Mouse (Mus musculus): ENCODE data around the gene Tyw1. TPM values are rescaled to one million over a fixed set of nuclear protein-coding genes. Genes with fewer than 3 reads are reported as not detected.
A peak's percentile ranks its signal among the peaks of the same experiment; 100 is the strongest.

The Tyw1 gene
- polyA plus RNA-seq, 1 experiment = 11.7 TPM

DNA sequence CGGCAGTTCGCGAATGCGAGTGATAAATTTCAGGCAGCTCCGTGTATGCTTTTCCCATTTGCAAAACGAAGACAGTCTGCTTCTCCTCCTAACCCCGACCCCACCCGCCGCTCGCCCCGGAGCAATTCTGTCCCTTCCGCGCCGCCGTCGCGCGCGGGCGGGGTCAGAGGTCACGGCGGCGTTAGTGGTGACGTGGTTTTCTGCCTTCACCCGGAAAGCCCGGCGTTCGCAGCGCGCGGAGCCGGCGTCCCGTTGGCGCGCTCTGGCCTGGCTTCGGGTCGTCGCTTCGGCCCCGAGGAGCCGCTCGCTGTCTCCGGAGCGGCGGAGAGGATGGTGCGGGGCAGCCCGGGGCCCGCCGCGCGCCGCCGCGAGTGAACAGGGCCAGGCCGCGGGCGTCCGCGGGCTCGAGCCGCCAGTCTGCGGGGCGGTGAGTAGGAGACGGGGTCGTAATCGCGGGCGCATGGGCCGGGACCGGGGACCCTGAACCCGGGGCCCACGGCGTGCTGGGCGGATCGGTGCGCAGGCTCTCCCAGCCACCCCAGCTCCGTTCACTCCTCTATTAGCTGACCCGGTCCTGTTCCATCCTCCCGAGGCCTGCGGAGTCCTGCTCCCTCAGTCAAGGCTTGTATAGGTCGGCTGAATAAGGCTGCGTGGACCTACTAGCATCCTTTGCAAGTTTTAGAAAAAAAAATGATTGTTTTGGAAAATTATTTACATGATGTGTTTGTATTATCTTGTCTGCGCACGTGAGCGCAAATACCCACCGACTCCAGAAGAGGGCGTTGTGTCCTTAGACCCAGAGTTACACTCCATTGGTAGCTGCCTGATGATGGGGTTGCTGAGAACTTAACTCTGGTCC, 33.0 kb upstream of the Tyw1 start:
- under 1% methylated on average over 88 of the region's 88 CpGs for WGBS
- H3K4me1 ChIP-seq (ENCODE audit: control insufficient read depth, insufficient read depth, low read length) = peaks cover 1% of the 10 kb centered on the region; the same call in 1 of the 2 replicates

DNA sequence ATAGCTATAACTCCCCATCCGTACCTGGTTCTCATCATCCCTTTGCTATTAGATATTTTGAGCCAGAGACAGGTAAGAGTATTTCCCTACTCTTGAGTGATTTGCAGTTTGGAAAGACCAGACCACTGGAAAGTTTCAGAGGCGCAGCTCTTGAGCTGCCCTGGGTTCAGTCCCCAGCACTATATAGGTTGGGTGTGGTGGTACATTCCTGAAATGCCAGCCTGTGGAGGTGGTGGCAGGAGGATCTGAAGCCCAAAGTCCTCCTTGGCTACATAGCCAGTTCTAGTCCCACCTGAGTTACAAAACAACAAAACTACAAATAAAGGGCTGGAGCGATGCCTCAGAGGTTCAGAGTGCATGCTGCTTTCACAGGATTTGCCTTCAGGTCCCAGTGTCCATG, 28.6 kb upstream of the Tyw1 start:
- Histone ChIP-seq H3K4me1 (ENCODE audit: control insufficient read depth, insufficient read depth, low read length) (peaks cover 1% of the 10 kb centered on the region; the same call in 1 of the 2 replicates), H3K27ac (ENCODE audit: control insufficient read depth, insufficient read depth, low read depth, low read length, poor library complexity) (no peak overlapping the region), H3K4me3 (replicated peaks; ENCODE audit: control insufficient read depth, low read depth, low read length) (no peak overlapping the region)
- TF ChIP-seq CTCF (IDR thresholded peaks at IDR 0.05; ENCODE audit: control insufficient read depth, insufficient read depth, low read length) (no peak), POLR2A (IDR thresholded peaks at IDR 0.05; ENCODE audit: borderline replicate concordance, control insufficient read depth, low read depth, low read length) (no peak)
- 89% methylated on average over 3 of the region's 3 CpGs for WGBS

More for the DNA sequence above, 33.0 kb upstream of the Tyw1 start:
- H3K4me3 ChIP-seq (replicated peaks; ENCODE audit: control insufficient read depth, low read depth, low read length) = peak overlapping the region; percentile 96
- peak overlapping the region; percentile 93 for H3K27ac ChIP-seq (ENCODE audit: control insufficient read depth, insufficient read depth, low read depth, low read length, poor library complexity)
- TF ChIP-seq POLR2A (IDR thresholded peaks at IDR 0.05; ENCODE audit: borderline replicate concordance, control insufficient read depth, low read depth, low read length) (peak; percentile 72; the same call in 1 of the 2 replicates), CTCF (IDR thresholded peaks at IDR 0.05; ENCODE audit: control insufficient read depth, insufficient read depth, low read length) (peak; percentile 63)

DNA sequence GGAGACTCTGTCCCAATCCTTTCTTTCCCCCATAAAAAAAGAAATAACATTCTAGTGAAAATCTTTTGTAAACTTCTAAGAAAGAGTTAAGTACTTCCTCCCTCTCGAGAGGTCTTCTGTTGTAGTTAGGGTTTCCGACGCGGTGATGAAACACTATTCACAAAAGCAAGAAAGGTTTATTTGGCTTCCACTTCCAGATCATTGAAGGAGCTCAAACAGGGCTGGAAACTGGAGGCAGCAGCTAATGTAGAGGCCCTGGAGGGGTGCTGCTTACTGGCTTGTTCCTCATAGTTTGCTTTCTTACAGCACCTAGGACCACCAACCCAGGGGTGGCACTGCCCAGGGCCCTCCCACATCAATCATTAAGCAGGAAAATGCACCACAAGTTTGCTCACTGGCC, 27.3 kb upstream of the Tyw1 start:
- Histone ChIP-seq H3K27ac (ENCODE audit: control insufficient read depth, insufficient read depth, low read depth, low read length, poor library complexity) (peak overlapping the region; percentile 38; the same call in 1 of the 2 replicates), H3K4me1 (ENCODE audit: control insufficient read depth, insufficient read depth, low read length) (peaks cover 1% of the 10 kb centered on the region; the same call in 1 of the 2 replicates), H3K4me3 (replicated peaks; ENCODE audit: control insufficient read depth, low read depth, low read length) (no peak overlapping the region)
- TF ChIP-seq CTCF (IDR thresholded peaks at IDR 0.05; ENCODE audit: control insufficient read depth, insufficient read depth, low read length) (no peak), POLR2A (IDR thresholded peaks at IDR 0.05; ENCODE audit: borderline replicate concordance, control insufficient read depth, low read depth, low read length) (no peak)
- 19% methylated on average over 4 of the region's 4 CpGs for WGBS

DNA sequence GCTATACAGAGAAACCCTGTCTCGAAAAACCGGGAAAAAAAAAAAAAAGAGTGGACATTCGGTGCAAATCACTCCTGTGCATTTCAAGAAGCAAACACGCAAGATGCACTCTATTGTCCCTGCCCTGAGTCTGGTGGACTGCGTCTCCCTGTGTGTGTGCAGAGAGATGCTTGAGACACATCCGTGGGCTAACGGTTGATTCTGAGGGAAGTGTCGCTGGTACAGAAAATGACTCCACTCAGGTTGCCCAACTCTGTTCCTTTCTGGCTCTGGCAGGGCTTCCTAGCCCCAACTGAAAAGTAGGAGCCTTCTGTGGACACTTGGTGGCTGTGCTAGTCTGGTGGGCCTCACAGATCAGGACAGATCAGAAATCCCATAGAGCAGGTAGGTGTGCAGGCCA, 19.1 kb upstream of the Tyw1 start:
- Histone ChIP-seq H3K4me3 (replicated peaks; ENCODE audit: control insufficient read depth, low read depth, low read length) (peak overlapping the region; percentile 38), H3K4me1 (ENCODE audit: control insufficient read depth, insufficient read depth, low read length) (peaks cover 2% of the 10 kb centered on the region), H3K27ac (ENCODE audit: control insufficient read depth, insufficient read depth, low read depth, low read length, poor library complexity) (peak overlapping the region; percentile 78)
- WGBS = 59% methylated on average over 8 of the region's 8 CpGs
- TF ChIP-seq CTCF (IDR thresholded peaks at IDR 0.05; ENCODE audit: control insufficient read depth, insufficient read depth, low read length) (no peak), POLR2A (IDR thresholded peaks at IDR 0.05; ENCODE audit: borderline replicate concordance, control insufficient read depth, low read depth, low read length) (no peak)

DNA sequence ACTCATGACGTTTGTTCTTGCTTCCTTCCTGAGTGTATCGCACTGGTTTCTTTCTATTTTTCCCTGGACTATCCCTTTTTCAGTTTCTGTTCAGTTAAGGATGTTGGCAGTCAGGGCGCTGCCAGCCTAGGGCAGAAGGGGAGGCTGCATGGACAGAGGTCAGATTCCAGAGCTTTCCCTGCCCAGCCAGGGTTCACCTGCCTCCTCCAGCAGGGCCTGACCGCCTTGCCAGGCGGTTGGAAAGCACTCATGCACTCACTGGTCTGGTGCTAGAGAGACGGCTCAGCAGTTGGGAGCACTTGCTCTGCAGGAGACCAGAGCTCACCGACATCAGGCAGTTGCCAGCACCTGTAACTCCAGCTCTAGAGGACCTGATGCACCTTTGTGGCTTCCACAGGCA, 16.2 kb upstream of the Tyw1 start:
- H3K27ac ChIP-seq (ENCODE audit: control insufficient read depth, insufficient read depth, low read depth, low read length, poor library complexity) = no peak overlapping the region
- H3K4me1 ChIP-seq (ENCODE audit: control insufficient read depth, insufficient read depth, low read length) = peaks cover 2% of the 10 kb centered on the region
- 85% methylated on average over 7 of the region's 7 CpGs for WGBS
- TF ChIP-seq CTCF (IDR thresholded peaks at IDR 0.05; ENCODE audit: control insufficient read depth, insufficient read depth, low read length) = no peak
- no peak for TF ChIP-seq POLR2A (IDR thresholded peaks at IDR 0.05; ENCODE audit: borderline replicate concordance, control insufficient read depth, low read depth, low read length)
- no peak overlapping the region for H3K4me3 ChIP-seq (replicated peaks; ENCODE audit: control insufficient read depth, low read depth, low read length)

DNA sequence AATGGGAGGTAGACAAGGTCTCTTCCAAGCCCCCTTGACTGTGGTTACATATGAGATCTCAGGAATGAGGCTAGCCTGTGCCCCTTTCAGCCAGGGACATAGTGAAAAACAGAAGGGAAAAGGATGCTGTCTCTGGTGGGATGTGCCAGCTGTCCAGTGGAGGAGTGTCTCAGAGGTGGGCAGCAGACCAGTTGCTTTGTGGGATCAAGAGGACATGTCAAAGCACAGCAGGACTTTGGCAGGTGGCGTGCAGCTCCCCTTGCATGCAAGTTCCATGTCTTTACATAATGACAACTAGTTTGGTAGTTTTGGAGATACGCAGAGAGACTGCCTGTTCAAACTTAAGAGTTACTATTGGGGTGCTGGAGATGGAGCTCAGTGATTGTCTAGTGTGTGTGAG, 15.6 kb upstream of the Tyw1 start:
- Histone ChIP-seq H3K4me1 (ENCODE audit: control insufficient read depth, insufficient read depth, low read length) (peaks cover 2% of the 10 kb centered on the region), H3K27ac (ENCODE audit: control insufficient read depth, insufficient read depth, low read depth, low read length, poor library complexity) (no peak overlapping the region), H3K4me3 (replicated peaks; ENCODE audit: control insufficient read depth, low read depth, low read length) (no peak overlapping the region)
- TF ChIP-seq CTCF (IDR thresholded peaks at IDR 0.05; ENCODE audit: control insufficient read depth, insufficient read depth, low read length) = no peak
- no peak for TF ChIP-seq POLR2A (IDR thresholded peaks at IDR 0.05; ENCODE audit: borderline replicate concordance, control insufficient read depth, low read depth, low read length)
- WGBS = 93% methylated on average over 2 of the region's 2 CpGs

DNA sequence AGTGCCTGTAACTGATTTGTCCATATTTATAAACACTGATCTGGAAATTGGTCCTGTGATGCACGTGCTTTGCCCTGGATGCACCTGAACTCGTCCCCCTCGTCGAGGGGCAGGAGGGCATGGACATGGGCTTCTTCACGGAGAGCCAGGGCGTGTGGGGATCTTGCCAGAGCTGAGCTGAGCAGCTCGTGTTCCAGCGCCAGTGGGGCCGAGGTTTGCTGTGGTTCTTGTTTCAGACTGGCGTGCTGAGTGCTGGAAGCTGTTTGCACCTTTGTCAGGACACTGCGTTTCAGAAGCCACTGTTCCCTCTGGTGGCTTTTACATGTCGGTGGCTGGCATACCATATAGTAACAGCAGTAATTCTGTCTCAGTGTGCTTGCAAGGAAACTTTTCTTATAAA, 14.0 kb upstream of the Tyw1 start:
- Histone ChIP-seq H3K4me1 (ENCODE audit: control insufficient read depth, insufficient read depth, low read length) (no peaks in the 10 kb centered on the region), H3K4me3 (replicated peaks; ENCODE audit: control insufficient read depth, low read depth, low read length) (no peak overlapping the region), H3K27ac (ENCODE audit: control insufficient read depth, insufficient read depth, low read depth, low read length, poor library complexity) (no peak overlapping the region)
- no peak for TF ChIP-seq POLR2A (IDR thresholded peaks at IDR 0.05; ENCODE audit: borderline replicate concordance, control insufficient read depth, low read depth, low read length)
- TF ChIP-seq CTCF (IDR thresholded peaks at IDR 0.05; ENCODE audit: control insufficient read depth, insufficient read depth, low read length) = no peak
- 87% methylated on average over 12 of the region's 12 CpGs for whole genome bisulfite sequencing

DNA sequence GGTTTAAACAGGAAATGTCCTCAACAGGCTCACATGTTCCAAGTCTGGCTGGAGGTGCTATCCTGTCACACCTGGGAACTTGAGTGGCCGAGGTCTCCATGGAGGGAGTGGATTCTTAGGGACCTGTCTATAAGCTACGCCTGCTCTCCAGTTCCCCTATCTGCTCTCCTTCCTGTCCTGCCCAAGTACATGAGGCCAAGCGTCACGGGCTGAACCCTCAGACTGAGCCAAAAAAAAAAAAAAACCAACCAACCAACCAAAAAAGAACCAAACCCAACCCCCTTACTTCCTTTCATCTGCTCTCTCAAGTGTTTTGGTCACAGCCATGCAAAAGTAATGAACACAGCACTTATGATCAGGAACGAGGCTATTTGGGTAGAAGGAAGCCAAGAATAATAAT, 7.6 kb upstream of the Tyw1 start:
- TF ChIP-seq CTCF (IDR thresholded peaks at IDR 0.05; ENCODE audit: control insufficient read depth, insufficient read depth, low read length) (no peak), POLR2A (IDR thresholded peaks at IDR 0.05; ENCODE audit: borderline replicate concordance, control insufficient read depth, low read depth, low read length) (no peak)
- no peak overlapping the region for H3K27ac ChIP-seq (ENCODE audit: control insufficient read depth, insufficient read depth, low read depth, low read length, poor library complexity)
- 24% methylated on average over 5 of the region's 5 CpGs for WGBS
- H3K4me3 ChIP-seq (replicated peaks; ENCODE audit: control insufficient read depth, low read depth, low read length) = no peak overlapping the region
- no peaks in the 10 kb centered on the region for H3K4me1 ChIP-seq (ENCODE audit: control insufficient read depth, insufficient read depth, low read length)
